Mouse (Mus musculus) spleen, postnatal 14 days (tissue): Measurements from ENCODE around the gene Nmrk2.
"Not testable (repeated sequence)": the region's sequence is repeated elsewhere in the genome, so short reads cannot be mapped to it uniquely, and the experiment has no call there.

Experiments
- DNase-seq, 2 experiments: peaks; one replicate each; pipeline ENCODE4 v3.0.0; 2021 to 2022; ENCODE audit warnings: low spot score in 2 of 2

The Nmrk2 gene

GRCm38 (mm10) chr10:81201807-81202758, at the start of gene Nmrk2:
Nmrk2 (minus strand) TSS chr10:81202051.
- DNase-seq, result no peak

- no peak for DNase-seq
These were observed 47.6 kb upstream of the Nmrk2 start for GRCm38 (mm10) chr10:81249442-81249841.

DNA sequence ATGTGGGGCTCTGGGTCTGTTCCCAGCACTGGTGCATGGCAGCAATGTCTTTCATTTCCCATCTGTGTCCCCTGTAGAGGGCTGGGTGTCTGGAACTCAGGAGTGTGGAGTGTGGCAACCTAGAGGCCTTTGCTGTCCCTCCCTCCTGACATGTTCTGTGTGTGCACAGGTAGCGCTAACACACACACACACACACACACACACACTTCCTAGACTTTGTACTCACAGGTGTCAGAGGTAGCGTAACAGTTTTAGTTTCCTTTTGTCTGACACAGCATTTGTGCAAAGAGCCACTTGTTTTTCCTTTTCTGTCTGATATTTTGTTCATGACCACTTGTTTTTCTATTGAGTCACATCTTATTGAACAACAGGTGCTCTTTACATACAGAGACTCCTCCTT, 46.0 kb upstream of the Nmrk2 start:
- DNase-seq, result no peak

DNA sequence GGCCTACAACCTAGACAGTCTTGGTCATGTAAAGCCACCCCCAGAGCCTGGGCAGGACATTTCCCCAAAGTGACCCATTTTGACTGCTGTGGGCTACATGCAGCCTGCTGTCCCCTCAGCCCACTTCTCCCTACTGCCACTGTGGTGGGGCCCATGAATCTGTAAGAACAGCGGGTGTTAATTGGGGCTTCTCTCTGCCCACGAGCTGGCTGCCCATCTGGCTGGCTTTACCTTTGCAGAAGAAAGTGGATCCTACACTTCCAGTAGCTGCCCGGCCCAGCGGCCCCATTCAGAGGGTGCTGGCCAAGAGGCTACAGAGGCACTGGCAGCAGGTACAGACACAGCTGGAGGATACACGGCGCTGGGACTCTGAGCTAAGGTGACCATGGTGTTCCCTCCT, 43.3 kb upstream of the Nmrk2 start:
- no peak for DNase-seq

DNA sequence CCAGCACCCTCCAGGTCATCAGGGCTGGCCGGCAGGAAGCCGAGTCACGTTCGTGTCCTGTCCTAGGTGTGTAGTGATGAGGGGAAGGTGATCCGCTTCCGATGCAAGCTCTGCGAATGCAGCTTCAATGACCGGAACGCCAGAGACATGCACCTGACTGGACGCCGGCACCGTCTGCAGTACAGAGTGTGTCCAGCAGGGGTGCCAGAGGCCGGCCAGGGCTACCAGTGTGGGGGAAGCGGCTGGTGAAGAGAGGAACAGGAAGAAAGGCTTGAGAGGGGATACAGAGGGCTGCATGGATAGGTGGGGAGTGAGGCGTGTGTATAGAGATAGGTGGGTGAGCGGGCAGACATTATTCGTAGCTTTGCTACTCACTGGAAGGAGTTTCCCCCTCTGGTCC, 42.7 kb upstream of the Nmrk2 start:
- DNase-seq, result peak; percentile 69 to 81

GRCm38 (mm10) chr10:81244146-81244545, 42.3 kb upstream of the Nmrk2 start:
- DNase-seq, result no peak

- DNase-seq, result no peak
These were observed 40.2 kb upstream of the Nmrk2 start for GRCm38 (mm10) chr10:81242021-81242420.

DNA sequence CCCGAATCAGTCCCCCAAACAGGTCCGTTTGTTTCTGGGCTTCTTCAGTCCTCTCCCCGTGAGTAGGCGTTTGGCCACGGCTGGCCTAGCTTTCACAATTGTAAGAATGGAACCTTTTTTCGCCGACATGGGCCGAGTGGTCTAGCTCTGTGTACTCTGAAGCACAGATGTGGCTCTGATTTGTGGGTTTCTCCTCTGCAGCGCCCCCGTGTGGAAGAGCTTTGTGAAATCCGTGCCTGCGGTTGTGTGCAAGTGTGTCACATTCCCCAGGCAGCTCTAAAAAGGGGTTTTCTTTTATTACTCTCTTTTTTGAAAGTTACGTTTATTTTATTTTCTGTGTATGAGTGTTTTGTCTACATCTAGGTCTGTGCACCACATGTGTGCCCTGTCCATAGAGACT, 39.0 kb upstream of the Nmrk2 start:
- peak in 1 of 2 experiments; percentile 58 for DNase-seq

DNA sequence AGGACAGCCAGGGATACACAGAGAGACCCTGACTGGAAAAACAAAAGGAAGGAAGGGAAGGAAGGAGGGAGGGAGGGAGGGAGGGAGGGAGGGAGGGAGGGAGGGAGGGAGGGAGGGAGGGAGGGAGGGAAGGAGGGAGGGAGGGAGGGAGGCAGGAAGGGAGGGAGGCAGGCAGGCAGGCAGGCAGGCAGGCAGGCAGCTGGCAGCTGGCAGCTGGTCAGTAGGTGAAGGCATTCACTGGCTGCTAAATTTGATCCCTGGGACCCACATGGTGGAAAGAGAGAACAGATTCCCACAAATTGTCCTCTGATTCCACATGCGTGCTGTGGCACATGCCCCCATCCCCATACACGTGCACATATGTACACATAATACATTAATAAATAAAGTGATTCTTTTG, 36.8 kb upstream of the Nmrk2 start:
- DNase-seq, result no peak

DNA sequence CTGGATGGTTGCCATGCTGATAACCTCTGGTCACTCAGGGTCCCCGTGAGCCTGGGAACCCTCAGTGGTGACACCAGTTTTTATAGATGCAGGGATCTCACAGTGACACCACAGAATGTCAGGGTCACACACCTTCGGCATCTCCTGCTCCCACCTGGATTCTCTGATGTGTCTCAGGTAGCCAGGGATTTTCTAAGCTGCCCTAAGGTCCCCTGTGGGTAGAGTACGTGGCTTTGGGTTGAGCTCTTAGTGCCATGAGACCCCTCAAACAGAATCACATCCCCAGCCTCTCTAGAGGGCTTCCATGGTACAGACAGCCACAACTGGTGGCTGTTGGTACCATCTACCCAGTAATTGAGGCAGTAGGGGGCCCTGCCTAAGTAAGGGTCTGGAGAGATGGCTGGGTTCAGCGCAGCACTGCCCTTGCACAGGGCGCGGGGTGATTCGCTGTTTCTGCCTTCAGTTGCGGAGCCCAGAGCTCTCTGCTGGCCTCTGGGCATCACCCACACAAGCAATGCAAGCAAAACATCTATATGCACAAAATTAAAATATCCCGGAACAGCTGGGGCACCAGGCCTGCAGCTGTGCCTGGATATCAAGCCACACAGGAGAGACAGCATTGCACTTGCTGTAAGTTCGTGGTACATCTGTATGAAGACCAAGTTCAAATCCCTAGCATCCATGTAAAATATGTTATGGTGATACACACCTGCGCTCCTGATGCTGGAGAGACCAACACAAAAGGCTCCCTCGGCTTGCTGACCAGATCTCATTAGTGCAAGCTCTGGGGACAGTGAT, 34.8 kb upstream of the Nmrk2 start:
- DNase-seq, result no peak

GRCm38 (mm10) chr10:81234206-81234605, 32.4 kb upstream of the Nmrk2 start:
- no peak for DNase-seq

DNA sequence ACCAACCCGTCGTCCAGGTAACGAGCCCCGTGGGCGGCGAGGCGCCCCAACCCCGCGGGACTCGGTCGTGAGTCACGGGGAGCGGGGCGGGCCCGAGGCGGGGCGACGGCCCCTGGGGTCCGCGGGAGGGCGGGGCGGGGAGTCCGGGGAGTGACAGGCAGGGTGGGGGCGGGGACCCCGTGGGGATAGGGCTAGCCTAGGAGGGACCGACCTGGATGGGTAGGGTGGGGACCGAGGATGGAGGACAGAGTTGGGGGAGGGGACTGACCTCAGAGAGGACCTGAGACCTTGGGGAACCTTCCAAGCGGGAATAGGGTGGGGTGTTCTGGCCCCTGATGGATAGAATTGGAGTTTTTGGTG, 31.4 kb upstream of the Nmrk2 start:
- DNase-seq, result no peak

DNA sequence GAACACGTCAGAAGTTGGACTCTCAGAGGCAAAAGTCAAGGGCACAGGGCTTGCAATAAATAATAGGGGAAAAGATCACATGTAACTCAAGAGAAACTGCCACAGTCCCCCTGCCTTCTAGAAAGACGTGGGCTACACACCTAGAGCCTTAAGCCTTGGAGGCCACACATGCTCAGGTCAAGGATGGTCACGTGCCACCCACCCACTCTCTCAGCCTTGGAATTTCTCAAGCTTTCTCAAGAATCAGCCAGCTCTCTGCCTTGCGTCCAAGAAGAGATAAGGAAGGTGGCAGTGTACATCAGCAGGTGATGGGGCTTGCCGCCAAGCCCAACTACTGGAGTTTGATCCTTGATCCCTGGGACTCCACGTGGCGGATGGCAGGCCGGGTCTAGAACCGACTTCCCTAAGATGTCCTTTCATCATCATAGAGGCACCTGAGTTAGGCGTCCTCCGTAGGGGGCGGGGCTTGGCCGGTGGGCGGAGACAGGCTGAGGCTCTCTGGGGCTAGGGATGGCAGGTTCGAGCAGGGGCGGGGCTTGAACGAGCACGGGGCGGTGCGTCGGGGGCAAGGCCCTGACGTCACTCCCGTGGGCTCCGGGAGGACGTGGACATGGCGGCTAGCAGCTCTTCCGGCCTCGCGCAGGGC, 30.9 kb upstream of the Nmrk2 start, which contains the start of gene Zfr2:
Gene Zfr2 (plus strand): TSS at position 576 of the 646 bp plus-strand sequence.
- DNase-seq, result peak; percentile 78 to 86

- DNase-seq, result no peak
These were observed 29.6 kb upstream of the Nmrk2 start for GRCm38 (mm10) chr10:81231436-81231835.

DNA sequence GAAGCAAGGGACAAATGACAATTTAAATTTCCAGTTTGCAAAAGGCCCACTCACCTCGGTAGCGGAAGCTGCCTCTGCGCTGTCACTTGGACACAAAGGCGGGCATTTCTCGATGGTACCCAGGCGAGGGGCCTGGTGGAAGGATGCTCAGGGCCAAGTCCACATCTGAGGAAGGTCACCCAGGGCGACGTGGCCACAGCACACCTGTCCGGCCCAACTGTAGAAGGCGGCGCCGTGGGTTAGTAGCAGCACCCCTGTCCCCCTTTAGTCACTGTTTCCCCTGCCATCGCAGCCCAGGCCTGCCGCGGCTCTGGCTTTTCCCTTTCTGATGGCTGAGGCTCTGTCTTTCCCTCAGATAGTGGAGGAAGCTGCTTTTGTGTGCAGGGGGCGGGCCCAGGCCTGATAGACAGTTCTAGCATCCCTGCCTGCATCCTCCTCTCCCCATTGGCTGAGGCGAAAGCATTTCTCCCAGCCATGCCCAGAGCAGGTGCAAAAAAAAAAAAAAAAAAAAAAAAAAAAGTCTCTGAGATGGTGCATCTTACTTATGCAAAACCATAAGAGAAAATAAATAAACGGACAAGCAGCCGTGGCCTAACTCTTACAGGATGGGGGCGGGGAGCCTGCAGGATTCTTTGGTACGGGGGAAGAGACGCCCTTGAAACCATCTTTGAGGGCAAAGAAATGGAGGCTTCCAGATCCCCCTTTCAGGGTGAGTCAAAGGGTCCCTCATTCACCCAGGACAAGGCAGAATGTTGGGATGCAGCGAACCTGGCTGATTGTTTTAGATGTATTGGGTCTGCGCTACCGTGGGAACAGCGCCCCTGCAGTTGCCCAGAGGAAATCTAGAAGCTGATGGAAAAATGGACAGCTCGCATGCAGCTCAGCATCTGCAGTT, 28.8 kb upstream of the Nmrk2 start, which contains the start of gene Atcay:
Gene Atcay (minus strand): TSS at position 396 of the 895 bp plus-strand sequence.
- DNase-seq, result no peak

GRCm38 (mm10) chr10:81229735-81230437, 28.0 kb upstream of the Nmrk2 start:
- DNase-seq, result no peak

DNA sequence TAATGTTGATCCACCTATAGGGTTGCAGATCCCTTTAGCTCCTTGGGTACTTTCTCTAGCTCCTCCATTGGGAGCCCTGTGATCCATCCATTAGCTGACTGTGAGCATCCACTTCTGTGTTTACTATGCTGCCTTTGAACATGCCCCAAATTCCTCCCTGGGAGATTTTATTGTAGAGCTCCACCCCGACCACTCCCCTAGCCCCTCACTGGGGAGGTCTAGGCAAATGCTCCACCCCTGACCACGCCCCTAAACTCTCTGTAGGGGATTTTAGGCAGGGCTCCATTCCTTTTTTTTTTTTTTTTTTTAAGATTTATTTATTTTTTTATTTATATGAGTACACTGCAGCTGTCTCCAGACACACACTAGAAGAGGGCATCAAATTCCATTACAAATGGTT, 21.9 kb upstream of the Nmrk2 start:
- DNase-seq, result not testable (repeated sequence)

- DNase-seq, result no peak
These were observed 19.7 kb upstream of the Nmrk2 start for GRCm38 (mm10) chr10:81221402-81222015.

GRCm38 (mm10) chr10:81217964-81218363, 16.1 kb upstream of the Nmrk2 start:
- DNase-seq, result peak; percentile 55 to 79

DNA sequence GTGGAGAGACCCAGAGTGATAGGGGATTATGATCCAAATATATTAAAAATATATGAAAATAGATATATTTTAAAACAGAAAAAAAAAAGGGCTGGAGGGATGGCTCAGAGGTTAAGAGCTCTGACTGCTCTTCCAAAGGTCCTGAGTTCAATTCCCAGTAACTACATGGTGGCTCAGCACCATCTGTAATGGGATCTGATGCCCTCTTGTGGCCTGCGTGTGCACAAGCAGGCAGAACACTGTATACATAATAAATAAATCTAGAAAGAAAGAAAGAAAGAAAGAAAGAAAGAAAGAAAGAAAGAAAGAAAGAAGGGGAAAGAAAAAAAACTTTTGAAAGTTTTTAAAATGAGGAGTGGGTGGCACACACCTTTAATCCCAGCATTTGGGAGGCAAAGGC, 15.4 kb upstream of the Nmrk2 start:
- peak in 1 of 2 experiments; percentile 37 for DNase-seq
